Mouse (Mus musculus) E14TG2a.4 (cell line): ENCODE data around the gene Elmod1.
A peak's percentile ranks its signal among the peaks of the same experiment; 100 is the strongest.
"Not testable (repeated sequence)": the region's sequence is repeated elsewhere in the genome, so short reads cannot be mapped to it uniquely, and the experiment has no call there.

ENCODE experiments used
- H3K27me3 ChIP-seq: 2 replicates; pipeline ENCODE4 v1.6.1; 2014; ENCODE audit warnings: low read length, control low read depth; ENCODE audit not compliant: insufficient read depth
- H3K36me3 ChIP-seq: 2 replicates; pipeline ENCODE4 v1.6.1; 2014; ENCODE audit warnings: low read length, control low read depth; ENCODE audit not compliant: insufficient read depth
- H3K4me1 ChIP-seq: replicated peaks from 2 replicates; pipeline ENCODE4 v1.6.1; 2014; ENCODE audit warnings: low read depth, low read length, control low read depth
- H3K4me3 ChIP-seq: replicated peaks from 2 replicates; pipeline ENCODE4 v1.5.1; 2014; ENCODE audit warnings: mild to moderate bottlenecking, low read length
- H3K9me3 ChIP-seq: 2 replicates; pipeline ENCODE4 v1.6.1; 2014; ENCODE audit warnings: low read length, control low read depth
- CTCF ChIP-seq: conservative IDR thresholded peaks from 2 replicates; pipeline ENCODE4 v1.5.1; 2014; ENCODE audit warnings: low read length
- NANOG ChIP-seq: IDR thresholded peaks from 2 replicates; pipeline ENCODE4 v1.6.1; 2014; ENCODE audit warnings: borderline replicate concordance, low read length, mixed read lengths
- POU5F1 ChIP-seq: IDR thresholded peaks from 2 replicates; pipeline ENCODE4 v1.6.1; 2014; ENCODE audit warnings: low read length, borderline replicate concordance

The Elmod1 gene

DNA sequence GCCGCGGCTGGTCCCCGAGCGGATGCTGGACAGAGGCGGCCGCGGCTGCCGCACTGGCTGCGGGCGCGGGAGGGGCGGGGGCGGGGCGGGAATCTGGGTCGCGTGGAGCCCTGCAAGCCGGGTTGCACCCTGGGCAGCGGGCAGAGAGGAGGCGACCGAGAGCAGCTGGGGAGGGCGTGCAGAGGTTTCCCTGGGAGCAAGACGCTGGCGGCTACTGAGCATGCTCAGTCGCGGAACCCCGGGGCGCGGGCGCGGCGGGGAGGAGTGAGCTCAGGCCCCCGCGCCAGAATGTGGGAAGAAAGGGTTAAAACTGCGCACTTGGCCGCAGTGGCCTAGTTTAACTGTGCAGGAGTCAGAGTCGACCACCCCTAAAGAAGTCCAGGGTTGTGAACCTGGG lies at the start of gene Elmod1:
Gene Elmod1 (minus strand): TSS at position 180 of the 397 bp plus-strand sequence.
- Histone ChIP-seq H3K9me3 (peaks cover 8% of the 10 kb centered on the region), H3K36me3 (no peaks in the 10 kb centered on the region), H3K4me1 (peaks cover 13% of the 10 kb centered on the region), H3K27me3 (peaks cover 46% of the 10 kb centered on the region), H3K4me3 (peak within 1 kb of the TSS; percentile 80)
- TF ChIP-seq CTCF (no peak), NANOG (no peak), POU5F1 (no peak)

DNA sequence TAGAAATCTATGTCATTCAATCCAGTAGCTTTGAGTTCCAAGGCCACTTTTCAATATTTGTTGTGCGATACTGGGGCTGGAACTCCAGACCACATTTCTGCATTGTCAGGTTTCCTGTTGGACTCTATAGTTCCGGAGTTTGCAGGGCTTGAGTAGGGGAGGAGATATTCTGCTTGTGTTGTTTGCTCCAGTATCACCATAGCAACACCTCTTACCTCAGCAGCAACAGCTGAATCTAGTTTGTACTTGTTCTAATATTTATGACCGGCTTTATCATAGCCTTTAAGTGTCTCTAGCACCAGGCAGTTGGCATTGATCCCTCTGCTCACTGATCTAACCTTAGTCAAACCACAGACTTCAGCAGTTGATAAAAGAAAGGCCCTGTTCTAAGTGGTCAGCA lies 47.7 kb upstream of the Elmod1 start:
- Histone ChIP-seq H3K4me1 (no peaks in the 10 kb centered on the region), H3K9me3 (peaks cover 47% of the 10 kb centered on the region), H3K27me3 (no peaks in the 10 kb centered on the region), H3K36me3 (no peaks in the 10 kb centered on the region), H3K4me3 (no peak overlapping the region)
- TF ChIP-seq NANOG (no peak), POU5F1 (no peak), CTCF (no peak)

DNA sequence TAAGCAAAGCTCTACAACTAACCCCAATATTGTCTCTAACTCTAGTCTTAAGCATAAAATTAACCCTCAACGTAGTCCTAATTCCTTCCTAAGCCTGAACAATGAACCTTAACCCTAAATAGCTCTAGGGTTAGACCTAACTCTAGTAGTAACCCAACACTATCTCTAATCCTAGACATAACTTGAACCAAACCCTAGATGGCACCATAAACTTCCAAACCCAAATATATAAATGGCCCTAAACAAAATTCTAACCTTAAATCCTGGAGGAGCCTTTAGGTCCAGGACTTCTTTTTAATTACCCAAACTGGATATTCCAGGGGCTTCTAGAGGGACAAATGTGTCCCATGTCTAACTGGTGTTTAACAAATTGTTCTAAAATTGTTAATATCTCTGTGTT lies 19.4 kb upstream of the Elmod1 start:
- Histone ChIP-seq H3K9me3 (peaks cover 39% of the 10 kb centered on the region), H3K36me3 (no peaks in the 10 kb centered on the region), H3K4me1 (peaks cover 19% of the 10 kb centered on the region), H3K4me3 (no peak overlapping the region), H3K27me3 (no peaks in the 10 kb centered on the region)
- TF ChIP-seq CTCF, result no peak
- TF ChIP-seq NANOG, result no peak
- no peak for TF ChIP-seq POU5F1

DNA sequence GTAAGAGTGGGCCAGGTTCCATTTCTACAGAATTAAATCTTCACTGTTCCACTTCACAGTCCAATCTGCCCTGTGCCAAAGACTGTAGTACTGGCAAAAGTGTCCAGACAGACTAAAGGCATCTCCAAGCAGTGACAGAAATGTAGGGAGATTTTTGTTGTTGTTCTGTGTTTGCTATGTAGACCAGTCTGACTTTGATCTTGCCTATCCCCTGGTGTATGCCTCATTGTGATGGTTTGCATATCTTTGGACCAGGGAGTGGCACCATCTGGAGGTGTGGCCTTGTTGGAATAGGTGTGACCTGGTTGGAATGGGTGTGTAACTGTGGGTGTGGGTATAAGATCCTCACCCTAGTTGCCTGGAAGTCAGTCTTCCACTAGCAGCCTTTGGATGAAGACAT lies 17.5 kb upstream of the Elmod1 start:
- H3K9me3 ChIP-seq, result peaks cover 21% of the 10 kb centered on the region
- not testable (repeated sequence) for H3K4me3 ChIP-seq, H3K36me3 ChIP-seq

DNA sequence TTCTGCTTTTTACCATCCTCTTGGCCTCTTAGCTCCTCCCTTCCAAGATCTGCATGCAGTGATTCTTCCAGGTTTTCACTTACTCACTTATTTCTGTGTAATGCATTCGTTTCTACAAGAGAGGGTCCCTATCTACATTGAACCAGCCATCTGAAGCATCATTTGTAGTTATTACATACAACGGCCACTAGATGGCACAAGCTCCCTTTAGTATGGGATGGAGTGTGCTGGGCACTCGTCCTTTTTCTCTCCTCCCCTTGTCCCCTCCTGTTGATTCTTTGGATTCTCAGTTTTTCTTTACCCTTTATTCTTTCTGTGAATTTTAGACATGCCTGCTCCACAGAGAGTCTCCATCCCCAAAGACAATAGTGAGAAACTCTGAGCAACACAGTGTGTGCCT lies 15.8 kb upstream of the Elmod1 start:
- H3K27me3 ChIP-seq, result no peaks in the 10 kb centered on the region
- H3K4me1 ChIP-seq, result peaks cover 19% of the 10 kb centered on the region
- H3K9me3 ChIP-seq, result peaks cover 25% of the 10 kb centered on the region
- no peak overlapping the region for H3K4me3 ChIP-seq
- no peaks in the 10 kb centered on the region for H3K36me3 ChIP-seq
- TF ChIP-seq CTCF (peak; percentile 55), NANOG (no peak)

More for the DNA sequence above, 17.5 kb upstream of the Elmod1 start:
- not testable (repeated sequence) for H3K27me3 ChIP-seq
- H3K4me1 ChIP-seq, result peaks cover 19% of the 10 kb centered on the region

- Histone ChIP-seq H3K9me3 (peaks cover 15% of the 10 kb centered on the region), H3K36me3 (no peaks in the 10 kb centered on the region), H3K4me1 (peaks cover 8% of the 10 kb centered on the region), H3K27me3 (peaks cover 5% of the 10 kb centered on the region; the same call in 1 of the 2 replicates), H3K4me3 (no peak overlapping the region)
- TF ChIP-seq CTCF, result no peak
- no peak for TF ChIP-seq NANOG
- no peak for TF ChIP-seq POU5F1
Measured at GRCm38 (mm10) chr9:53986972-53987371, 11.9 kb upstream of the Elmod1 start.

- no peak overlapping the region for H3K4me3 ChIP-seq
- peak; percentile 67 for TF ChIP-seq CTCF
- TF ChIP-seq NANOG, result no peak
- TF ChIP-seq POU5F1, result no peak
Measured at GRCm38 (mm10) chr9:53984868-53985267, 9.8 kb upstream of the Elmod1 start.

GRCm38 (mm10) chr9:53974328-53975121 lies 576 bp downstream of the Elmod1 start:
- TF ChIP-seq CTCF (no peak), NANOG (no peak), POU5F1 (no peak)
- Histone ChIP-seq H3K4me3 (peak overlapping the region; percentile 80), H3K9me3 (peaks cover 8% of the 10 kb centered on the region), H3K4me1 (peaks cover 13% of the 10 kb centered on the region), H3K27me3 (peaks cover 46% of the 10 kb centered on the region), H3K36me3 (no peaks in the 10 kb centered on the region)

More at GRCm38 (mm10) chr9:53984868-53985267, 9.8 kb upstream of the Elmod1 start:
- Histone ChIP-seq H3K9me3 (peaks cover 15% of the 10 kb centered on the region), H3K27me3 (peaks cover 5% of the 10 kb centered on the region; the same call in 1 of the 2 replicates), H3K4me1 (no peaks in the 10 kb centered on the region), H3K36me3 (no peaks in the 10 kb centered on the region)

- Histone ChIP-seq H3K9me3 (peaks cover 8% of the 10 kb centered on the region), H3K36me3 (no peaks in the 10 kb centered on the region), H3K4me1 (peaks cover 13% of the 10 kb centered on the region), H3K27me3 (peaks cover 46% of the 10 kb centered on the region), H3K4me3 (peak overlapping the region; percentile 80)
- no peak for TF ChIP-seq CTCF
- TF ChIP-seq POU5F1, result no peak
- TF ChIP-seq NANOG, result no peak
Measured at GRCm38 (mm10) chr9:53973929-53974327, 1.2 kb downstream of the Elmod1 start.
